Mouse (Mus musculus) brain, embryonic 14.5 days (tissue): Measurements from ENCODE around the gene Esyt1.

ENCODE experiments used
- CTCF ChIP-seq: fragments of 200-500 bp; IDR thresholded peaks from 2 replicates; pipeline ENCODE4 v1.5.1; 2012; ENCODE audit warnings: inconsistent platforms, mild to moderate bottlenecking, moderate library complexity, borderline replicate concordance; ENCODE audit not compliant: insufficient read depth, insufficient read length; ENCODE audit errors: extremely low read depth
- POLR2A ChIP-seq: fragments of 200-500 bp; IDR thresholded peaks from 2 replicates; pipeline ENCODE4 v1.6.1; 2012; ENCODE audit warnings: mild to moderate bottlenecking, inconsistent platforms, borderline replicate concordance; ENCODE audit not compliant: poor library complexity, insufficient read depth, insufficient read length, severe bottlenecking; ENCODE audit errors: extremely low read depth

DNA sequence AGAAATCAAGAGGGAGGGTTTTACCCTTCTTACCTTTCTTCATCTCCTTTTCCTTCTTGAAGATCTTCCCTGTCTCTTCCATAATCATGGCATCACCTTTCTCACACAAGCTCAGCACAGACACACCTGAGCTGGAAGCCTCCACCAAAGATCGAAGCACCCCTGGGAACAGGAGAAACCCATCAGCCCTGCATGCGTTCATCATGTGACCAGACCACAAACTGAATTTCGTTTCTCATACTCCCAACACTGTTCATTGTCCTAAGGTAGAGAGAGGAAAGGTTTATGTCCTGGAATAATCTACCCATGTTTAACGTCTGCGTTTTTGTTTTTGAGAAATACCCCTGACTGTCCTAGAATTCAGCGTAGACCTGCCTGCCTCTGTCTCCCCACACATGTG, 37.9 kb upstream of the Esyt1 start:
- no peak for TF ChIP-seq POLR2A
- TF ChIP-seq CTCF = no peak
